Mouse (Mus musculus): ENCODE results near the gene Hoxb2. TPM values are rescaled to one million over a fixed set of nuclear protein-coding genes. Genes with fewer than 3 reads are reported as not detected.

Gene Hoxb2
- polyA plus RNA-seq, 1 experiment: 1.5 TPM

- no peaks in the 10 kb centered on the region for H3K4me1 ChIP-seq (replicated peaks; ENCODE audit: control insufficient read depth, insufficient read depth, low read length)
- 94% methylated on average over 2 of the region's 2 CpGs for WGBS
- H3K27ac ChIP-seq (ENCODE audit: control insufficient read depth, insufficient read depth, low read length): no peak overlapping the region
- no peak for DNase-seq
- no peak overlapping the region for H3K4me3 ChIP-seq (ENCODE audit: control insufficient read depth, insufficient read depth, low read length)
- no peaks in the 10 kb centered on the region for H3K27me3 ChIP-seq (ENCODE audit: control insufficient read depth, insufficient read depth, low read length)
- TF ChIP-seq CTCF (IDR thresholded peaks at IDR 0.05; ENCODE audit: borderline replicate concordance, control insufficient read depth, extremely low read depth, insufficient read depth, low read length, poor library complexity) (no peak), POLR2A (IDR thresholded peaks at IDR 0.05; ENCODE audit: control insufficient read depth, extremely low read depth, insufficient read depth, low read length, poor library complexity) (no peak)
- H3K36me3 ChIP-seq (ENCODE audit: control insufficient read depth, insufficient read depth, low read length): no peaks in the 10 kb centered on the region
Observed at GRCm38 (mm10) chr11:96387635-96388034, 37.3 kb downstream of the Hoxb2 start.

- 78% methylated on average over 15 of the region's 15 CpGs for WGBS
- no peak for DNase-seq
- Histone ChIP-seq H3K27me3 (ENCODE audit: control insufficient read depth, insufficient read depth, low read length) (no peaks in the 10 kb centered on the region), H3K27ac (ENCODE audit: control insufficient read depth, insufficient read depth, low read length) (no peak overlapping the region), H3K36me3 (ENCODE audit: control insufficient read depth, insufficient read depth, low read length) (no peaks in the 10 kb centered on the region), H3K4me1 (replicated peaks; ENCODE audit: control insufficient read depth, insufficient read depth, low read length) (no peaks in the 10 kb centered on the region), H3K4me3 (ENCODE audit: control insufficient read depth, insufficient read depth, low read length) (no peak overlapping the region)
- TF ChIP-seq CTCF (IDR thresholded peaks at IDR 0.05; ENCODE audit: borderline replicate concordance, control insufficient read depth, extremely low read depth, insufficient read depth, low read length, poor library complexity) (no peak), POLR2A (IDR thresholded peaks at IDR 0.05; ENCODE audit: control insufficient read depth, extremely low read depth, insufficient read depth, low read length, poor library complexity) (no peak)
Observed at GRCm38 (mm10) chr11:96396772-96397626, 46.7 kb downstream of the Hoxb2 start.

- DNase-seq: no peak
- Histone ChIP-seq H3K36me3 (ENCODE audit: control insufficient read depth, insufficient read depth, low read length) (no peaks in the 10 kb centered on the region), H3K27me3 (ENCODE audit: control insufficient read depth, insufficient read depth, low read length) (no peaks in the 10 kb centered on the region), H3K27ac (ENCODE audit: control insufficient read depth, insufficient read depth, low read length) (no peak overlapping the region), H3K4me1 (replicated peaks; ENCODE audit: control insufficient read depth, insufficient read depth, low read length) (no peaks in the 10 kb centered on the region), H3K4me3 (ENCODE audit: control insufficient read depth, insufficient read depth, low read length) (no peak overlapping the region)
- TF ChIP-seq CTCF (IDR thresholded peaks at IDR 0.05; ENCODE audit: borderline replicate concordance, control insufficient read depth, extremely low read depth, insufficient read depth, low read length, poor library complexity): no peak
- TF ChIP-seq POLR2A (IDR thresholded peaks at IDR 0.05; ENCODE audit: control insufficient read depth, extremely low read depth, insufficient read depth, low read length, poor library complexity): no peak
- 86% methylated on average over 7 of the region's 7 CpGs for WGBS
Observed at GRCm38 (mm10) chr11:96397806-96398335, 47.5 kb downstream of the Hoxb2 start.

- TF ChIP-seq POLR2A (IDR thresholded peaks at IDR 0.05; ENCODE audit: control insufficient read depth, extremely low read depth, insufficient read depth, low read length, poor library complexity) (no peak), CTCF (IDR thresholded peaks at IDR 0.05; ENCODE audit: borderline replicate concordance, control insufficient read depth, extremely low read depth, insufficient read depth, low read length, poor library complexity) (no peak)
- Histone ChIP-seq H3K27ac (ENCODE audit: control insufficient read depth, insufficient read depth, low read length) (no peak overlapping the region), H3K4me3 (ENCODE audit: control insufficient read depth, insufficient read depth, low read length) (no peak overlapping the region), H3K4me1 (replicated peaks; ENCODE audit: control insufficient read depth, insufficient read depth, low read length) (no peaks in the 10 kb centered on the region), H3K36me3 (ENCODE audit: control insufficient read depth, insufficient read depth, low read length) (no peaks in the 10 kb centered on the region), H3K27me3 (ENCODE audit: control insufficient read depth, insufficient read depth, low read length) (no peaks in the 10 kb centered on the region)
- DNase-seq: no peak
- 31% methylated on average over 8 of the region's 8 CpGs for WGBS
Observed at GRCm38 (mm10) chr11:96399923-96400322, 49.6 kb downstream of the Hoxb2 start.

Other genes with a start within 250 kb of the Hoxb2 start
- not detected in 2 replicates for gene Calcoco2, start 238.6 kb upstream of the Hoxb2 start, polyA plus RNA-seq (2012; rRNA removed)
- 0.17 and 0.28 TPM in 2 replicates for gene Ttll6, start 216.7 kb upstream of the Hoxb2 start, polyA plus RNA-seq (2012; rRNA removed)
- gene Hoxb13, start 156.2 kb upstream of the Hoxb2 start, polyA plus RNA-seq (2012; rRNA removed): 0.40 and 0.59 TPM in 2 replicates
- 0.09 and 0.22 TPM in 2 replicates for gene Hoxb9, start 79.1 kb upstream of the Hoxb2 start, polyA plus RNA-seq (2012; rRNA removed)
- 0.09 and 0.20 TPM in 2 replicates for gene Hoxb8, start 68.6 kb upstream of the Hoxb2 start, polyA plus RNA-seq (2012; rRNA removed)
- gene Hoxb7, start 63.9 kb upstream of the Hoxb2 start, polyA plus RNA-seq (2012; rRNA removed): 0.09 TPM in 1 of 2 replicates, not detected in the other
- 0.18 and 0.50 TPM in 2 replicates for gene Hoxb6, start 58.0 kb upstream of the Hoxb2 start, polyA plus RNA-seq (2012; rRNA removed)
- gene Hoxb5, start 47.2 kb upstream of the Hoxb2 start, polyA plus RNA-seq (2012; rRNA removed): 0.18 and 0.22 TPM in 2 replicates
- gene Hoxb4, start 32.3 kb upstream of the Hoxb2 start, polyA plus RNA-seq (2012; rRNA removed): 1.3 and 1.5 TPM in 2 replicates
- gene Hoxb3, start 27.2 kb upstream of the Hoxb2 start, polyA plus RNA-seq (2012; rRNA removed): 1.1 TPM in 2 replicates
- gene Hoxb1, start 15.2 kb downstream of the Hoxb2 start, polyA plus RNA-seq (2012; rRNA removed): not detected in 2 replicates
- gene Skap1, start 114.1 kb downstream of the Hoxb2 start, polyA plus RNA-seq (2012; rRNA removed): 183 and 205 TPM in 2 replicates

All from thymus, adult 2 months (tissue).